Comparison of ENCODE assay signal across 9 mouse cellular contexts in genomic region chr12:117196721-117197425, GRCm38 (mm10).
DNase-seq lines count a peak whose midpoint lies in the region; ATAC-seq and TF ChIP-seq lines count a peak whose summit lies in the region.
"Had no signal": no experiment of that assay in that cellular context is flagged by ENCODE, and none has a peak within 500 bp of the region (broad histone marks: within the 10 kb centered on the region; RNA-seq: fewer than 3 reads in every experiment).

No protein-coding gene starts in this region.

- H3K4me2 ChIP-seq in heart, postnatal 0 days (ENCODE audit: low read depth, low read length) = no peak overlapping the region
- no peak overlapping the region for H3K4me2 ChIP-seq in heart, embryonic 12.5 days
- peak overlapping the region; percentile 37 for H3K4me2 ChIP-seq in forebrain, embryonic 15.5 days (replicated peaks)
- H3K4me2 ChIP-seq in neural tube, embryonic 13.5 days = peak overlapping the region; percentile 37

- H3K27me3 ChIP-seq in heart, postnatal 0 days (ENCODE audit: control insufficient read depth, insufficient read depth, low read length) = no peaks in the 10 kb centered on the region
- H3K27me3 ChIP-seq in heart, embryonic 12.5 days (replicated peaks) = 0 out of 2 replicates have a peak, but pooled peaks cover 5% of the 10 kb centered on the region
- no peaks in the 10 kb centered on the region for H3K27me3 ChIP-seq in forebrain, embryonic 15.5 days
- H3K27me3 ChIP-seq in neural tube, embryonic 13.5 days = no peaks in the 10 kb centered on the region; the same call in none of the 2 replicates
- H3K27me3 ChIP-seq in heart, embryonic 10.5 days (ENCODE audit: insufficient read depth, poor library complexity, severe bottlenecking) = peaks cover 8% of the 10 kb centered on the region; the same call in 1 of the 2 replicates

- no peak for ATAC-seq in heart, postnatal 0 days (ENCODE audit: insufficient read depth, low read depth)
- ATAC-seq in heart, embryonic 12.5 days (ENCODE audit: insufficient number of reproducible peaks, low FRiP score) = no peak
- ATAC-seq in forebrain, embryonic 15.5 days (replicated peaks) = peak; percentile 84
- ATAC-seq in neural tube, embryonic 13.5 days (ENCODE audit: low read depth) = peak; percentile 85
- ATAC-seq in cerebellum, adult (ENCODE audit: insufficient number of reproducible peaks, low FRiP score, low TSS enrichment) = no peak

- no peaks in the 10 kb centered on the region; the same call in 1 of the 2 replicates for H3K4me1 ChIP-seq in heart, postnatal 0 days (ENCODE audit: control insufficient read depth, insufficient read depth)
- peaks cover 20% of the 10 kb centered on the region for H3K4me1 ChIP-seq in heart, embryonic 12.5 days (replicated peaks)
- peaks cover 63% of the 10 kb centered on the region for H3K4me1 ChIP-seq in forebrain, embryonic 15.5 days
- H3K4me1 ChIP-seq in neural tube, embryonic 13.5 days (replicated peaks) = peaks cover 57% of the 10 kb centered on the region
- peaks cover 18% of the 10 kb centered on the region for H3K4me1 ChIP-seq in heart, embryonic 10.5 days

- H3K27ac ChIP-seq in heart, postnatal 0 days (ENCODE audit: low read depth) = no peak overlapping the region
- H3K27ac ChIP-seq in heart, embryonic 12.5 days (ENCODE audit: poor library complexity, severe bottlenecking) = no peak overlapping the region
- peak overlapping the region; percentile 84 for H3K27ac ChIP-seq in forebrain, embryonic 15.5 days (replicated peaks)
- H3K27ac ChIP-seq in neural tube, embryonic 13.5 days (replicated peaks) = peak overlapping the region; percentile 80
- H3K27ac ChIP-seq in heart, embryonic 10.5 days = no peak overlapping the region
- H3K27ac ChIP-seq: macrophage had no signal

- DNase-seq in heart, postnatal 0 days (ENCODE audit: low spot score) = peak; percentile 23
- peak; percentile 68 to 82 for DNase-seq in left cerebral cortex, adult 18-20 months (ENCODE audit: low spot score in 2 of 2)
- DNase-seq in ovary, postnatal 36 days (ENCODE audit: low spot score) = no peak
- DNase-seq in heart, embryonic 10.5 days (ENCODE audit: low spot score) = no peak

- no peak for TF ChIP-seq EP300 in heart, postnatal 0 days (IDR thresholded peaks at IDR 0.05; ENCODE audit: low read depth)

- no peaks in the 10 kb centered on the region for H3K36me3 ChIP-seq in heart, postnatal 0 days (replicated peaks; ENCODE audit: control insufficient read depth, insufficient read depth, low read length)
- no peaks in the 10 kb centered on the region for H3K36me3 ChIP-seq in heart, embryonic 12.5 days
- H3K36me3 ChIP-seq in forebrain, embryonic 15.5 days = peaks cover 2% of the 10 kb centered on the region; the same call in 1 of the 2 replicates
- H3K36me3 ChIP-seq in neural tube, embryonic 13.5 days = no peaks in the 10 kb centered on the region
- H3K36me3 ChIP-seq in heart, embryonic 10.5 days = no peaks in the 10 kb centered on the region

- TF ChIP-seq CTCF in heart, postnatal 0 days (IDR thresholded peaks at IDR 0.05; ENCODE audit: low read depth) = no peak

- H3K9ac ChIP-seq in heart, postnatal 0 days (replicated peaks; ENCODE audit: low read depth, low read length) = no peak overlapping the region
- H3K9ac ChIP-seq in heart, embryonic 12.5 days = no peak overlapping the region
- H3K9ac ChIP-seq in forebrain, embryonic 15.5 days (replicated peaks) = peak overlapping the region; percentile 9
- H3K9ac ChIP-seq in neural tube, embryonic 13.5 days = peak overlapping the region; percentile 58

- no peaks in the 10 kb centered on the region for H3K9me3 ChIP-seq in heart, postnatal 0 days (replicated peaks; ENCODE audit: control insufficient read depth, low read length)
- H3K9me3 ChIP-seq in heart, embryonic 12.5 days (replicated peaks) = no peaks in the 10 kb centered on the region
- H3K9me3 ChIP-seq in forebrain, embryonic 15.5 days = no peaks in the 10 kb centered on the region
- H3K9me3 ChIP-seq in neural tube, embryonic 13.5 days = no peaks in the 10 kb centered on the region
- H3K9me3 ChIP-seq in heart, embryonic 10.5 days = no peaks in the 10 kb centered on the region

- WGBS in heart, postnatal 0 days = 18% methylated on average over 12 of the region's 12 CpGs
- 19% methylated on average over 12 of the region's 12 CpGs for WGBS in heart, embryonic 12.5 days
- under 1% methylated on average over 12 of the region's 12 CpGs for WGBS in forebrain, embryonic 15.5 days
- 5% methylated on average over 12 of the region's 12 CpGs for WGBS in neural tube, embryonic 13.5 days
- 17% methylated on average over 12 of the region's 12 CpGs for WGBS in heart, embryonic 10.5 days

- H3K4me3 ChIP-seq in heart, postnatal 0 days (ENCODE audit: low read depth, low read length) = no peak overlapping the region
- H3K4me3 ChIP-seq in heart, embryonic 12.5 days = no peak overlapping the region
- H3K4me3 ChIP-seq in forebrain, embryonic 15.5 days = peak overlapping the region; percentile 9; the same call in 1 of the 2 replicates
- no peak overlapping the region for H3K4me3 ChIP-seq in neural tube, embryonic 13.5 days
- no peak overlapping the region for H3K4me3 ChIP-seq in heart, embryonic 10.5 days

Comparison
In these comparisons a context has a peak if more than half of its experiments do, and no peak if none do; other contexts are left out.
1. DNase-seq: peak in heart, postnatal 0 days (single experiment) and left cerebral cortex, adult 18-20 months (2 of 2); none in ovary, postnatal 36 days (single experiment) and heart, embryonic 10.5 days (single experiment).
2. ATAC-seq: peak in forebrain, embryonic 15.5 days (single experiment) and neural tube, embryonic 13.5 days (single experiment); none in heart, postnatal 0 days (single experiment), heart, embryonic 12.5 days (single experiment) and cerebellum, adult (single experiment).
3. H3K27ac ChIP-seq: peak in forebrain, embryonic 15.5 days (single experiment) and neural tube, embryonic 13.5 days (single experiment); none in heart, postnatal 0 days (single experiment), heart, embryonic 12.5 days (single experiment) and heart, embryonic 10.5 days (single experiment).
4. H3K4me2 ChIP-seq: peak in forebrain, embryonic 15.5 days (single experiment) and neural tube, embryonic 13.5 days (single experiment); none in heart, postnatal 0 days (single experiment) and heart, embryonic 12.5 days (single experiment).
5. H3K9ac ChIP-seq: peak in forebrain, embryonic 15.5 days (single experiment) and neural tube, embryonic 13.5 days (single experiment); none in heart, postnatal 0 days (single experiment) and heart, embryonic 12.5 days (single experiment).